Mouse (Mus musculus) spleen, postnatal 14 days (tissue): ENCODE measurements around the gene Rtkn.

ENCODE experiments used
- DNase-seq, 2 experiments: peaks; one replicate each; pipeline ENCODE4 v3.0.0; 2021 to 2022; ENCODE audit warnings: low spot score in 2 of 2

Rtkn gene

GRCm38 (mm10) chr6:83171063-83171462, 35.8 kb downstream of the Rtkn start:
- DNase-seq, result no peak

- no peak for DNase-seq
Observed at GRCm38 (mm10) chr6:83172240-83172920, 37.1 kb downstream of the Rtkn start.

GRCm38 (mm10) chr6:83175996-83176395, 40.7 kb downstream of the Rtkn start:
- DNase-seq, result no peak

- no peak for DNase-seq
Observed at GRCm38 (mm10) chr6:83179390-83180117, 44.3 kb downstream of the Rtkn start.

- no peak for DNase-seq
Observed at GRCm38 (mm10) chr6:83180605-83181004, 45.3 kb downstream of the Rtkn start.

- no peak for DNase-seq
Observed at GRCm38 (mm10) chr6:83184858-83185435, 49.7 kb downstream of the Rtkn start.

GRCm38 (mm10) chr6:83185895-83186861, 50.9 kb downstream of the Rtkn start:
- DNase-seq, result no peak

GRCm38 (mm10) chr6:83186946-83187345, 51.7 kb downstream of the Rtkn start:
- DNase-seq, result no peak

GRCm38 (mm10) chr6:83193571-83193970, 58.3 kb downstream of the Rtkn start:
- DNase-seq, result no peak

- DNase-seq, result no peak
Observed at GRCm38 (mm10) chr6:83197345-83198004, 62.2 kb downstream of the Rtkn start.
